In genomic region chr12:104995259-104995876, GRCm38 (mm10) we compare ENCODE assay signal across 27 mouse cellular contexts. TPM values are rescaled to one million over a fixed set of nuclear protein-coding genes. Genes with fewer than 3 reads are reported as not detected.
DNase-seq lines count a peak whose midpoint lies in the region; ATAC-seq and TF ChIP-seq lines count a peak whose summit lies in the region.
"Had no signal": no experiment of that assay in that cellular context is flagged by ENCODE, and none has a peak within 500 bp of the region (broad histone marks: within the 10 kb centered on the region; RNA-seq: fewer than 3 reads in every experiment).

No protein-coding gene starts in this region.

- no peaks in the 10 kb centered on the region for H3K36me3 ChIP-seq in liver, embryonic 16.5 days (ENCODE audit: control insufficient read depth, insufficient read depth)
- no peaks in the 10 kb centered on the region for H3K36me3 ChIP-seq in small intestine, adult 2 months (ENCODE audit: control insufficient read depth, insufficient read depth, low read length)
- H3K36me3 ChIP-seq: embryonic facial prominence, embryonic 12.5 days had no signal

- H3K27ac ChIP-seq in liver, embryonic 16.5 days (ENCODE audit: low read length) = peak overlapping the region; percentile 49
- H3K27ac ChIP-seq in small intestine, adult 2 months (ENCODE audit: insufficient read depth, low read depth, low read length) = peak overlapping the region; percentile 61; the same call in 1 of the 2 replicates
- H3K27ac ChIP-seq: embryonic facial prominence, embryonic 12.5 days; forebrain, embryonic 13.5 days; layer of hippocampus, adult 2 months; left cerebral cortex, adult 2 months had no signal

- WGBS in liver, embryonic 16.5 days (ENCODE audit: insufficient replicate concordance) = 73% methylated on average over 12 of the region's 12 CpGs
- 86% methylated on average over 12 of the region's 12 CpGs for WGBS in small intestine, adult 2 months

- peak; percentile 95 for DNase-seq in heart, adult 11 months
- DNase-seq in heart, adult 8-10 months (ENCODE audit: low spot score) = no peak
- DNase-seq in spleen, postnatal 36 days (ENCODE audit: low spot score in 2 of 2) = peak; percentile 38 to 39
- DNase-seq in spleen, postnatal 4 days (ENCODE audit: low spot score in 2 of 2) = no peak
- no peak for DNase-seq in cerebellum, adult 11-12 months
- DNase-seq in yolk sac, embryonic 10.5 days (ENCODE audit: low spot score) = no peak
- DNase-seq: adrenal gland, postnatal 25 days; cerebellum, adult 11 months; cerebellum, postnatal 25 days; heart, adult 18-20 months; heart, postnatal 36 days; kidney, adult 2 months; kidney, postnatal 14 days; lung, embryonic 14.5 days; lung, postnatal 4 days; retina, postnatal 1 day had no signal

- H3K27me3 ChIP-seq in liver, embryonic 16.5 days (ENCODE audit: control insufficient read depth, insufficient read depth, low read depth, low read length) = no peaks in the 10 kb centered on the region
- H3K27me3 ChIP-seq in small intestine, adult 2 months (ENCODE audit: control insufficient read depth, insufficient read depth, low read length) = no peaks in the 10 kb centered on the region
- H3K27me3 ChIP-seq: embryonic facial prominence, embryonic 12.5 days; forebrain, embryonic 13.5 days had no signal

- no peak for ATAC-seq in liver, embryonic 16.5 days (ENCODE audit: low read depth)
- ATAC-seq: CD4-positive, CD25-positive, alpha-beta regulatory T cell, adult 4 months; forebrain, embryonic 13.5 days; hindbrain, embryonic 16.5 days; midbrain, embryonic 16.5 days had no signal

- peaks cover 61% of the 10 kb centered on the region for H3K4me1 ChIP-seq in liver, embryonic 16.5 days (ENCODE audit: control insufficient read depth, low read depth, low read length)
- H3K4me1 ChIP-seq in small intestine, adult 2 months (ENCODE audit: control insufficient read depth, insufficient read depth, insufficient read length, low read length) = peaks cover 44% of the 10 kb centered on the region
- H3K4me1 ChIP-seq: embryonic facial prominence, embryonic 12.5 days; forebrain, embryonic 13.5 days had no signal

- H3K9ac ChIP-seq in liver, embryonic 16.5 days (ENCODE audit: low read depth, low read length) = no peak overlapping the region
- H3K9ac ChIP-seq: embryonic facial prominence, embryonic 12.5 days; forebrain, embryonic 13.5 days; lung, embryonic 14.5 days had no signal

- no peak overlapping the region for H3K4me3 ChIP-seq in liver, embryonic 16.5 days (ENCODE audit: low read depth, low read length)
- no peak overlapping the region for H3K4me3 ChIP-seq in small intestine, adult 2 months (ENCODE audit: low read depth, low read length)
- H3K4me3 ChIP-seq: embryonic facial prominence, embryonic 12.5 days; erythroblast, embryonic 14.5 days; forebrain, embryonic 13.5 days; layer of hippocampus, adult 2 months; left cerebral cortex, adult 2 months had no signal

- no peak for TF ChIP-seq CTCF in small intestine, adult 2 months (IDR thresholded peaks at IDR 0.05; ENCODE audit: extremely low read depth, insufficient read length, insufficient replicate concordance, low read depth, low read length)

- H3K9me3 ChIP-seq in liver, embryonic 16.5 days (replicated peaks; ENCODE audit: control insufficient read depth, low read length) = no peaks in the 10 kb centered on the region
- H3K9me3 ChIP-seq: embryonic facial prominence, embryonic 12.5 days; forebrain, embryonic 13.5 days; G1E had no signal

- H3K4me2 ChIP-seq in liver, embryonic 16.5 days (ENCODE audit: low read depth, low read length) = no peak overlapping the region
- H3K4me2 ChIP-seq: embryonic facial prominence, embryonic 12.5 days; forebrain, embryonic 13.5 days; lung, embryonic 14.5 days had no signal

- TF ChIP-seq POLR2A in small intestine, adult 2 months (IDR thresholded peaks at IDR 0.05; ENCODE audit: low read depth, low read length) = no peak

RNA-seq across cellular contexts. Expression of gene Syne3, which starts 14.2 kb away (rescaled TPM):
- 10 to 100 TPM in 1 of 4 experiments, 1 to 10 TPM in 3; 7.2 to 10.5 (median 7.7) TPM for total RNA-seq in heart, adult 8-10 months (2022)
- polyA plus RNA-seq in liver, embryonic 16.5 days (2015; fragmentation: Nextera tagmentation; extraction: Ambion mirVana) = 2.8 TPM in 2 replicates
- 0.88 and 1.3 TPM in 2 replicates for polyA plus RNA-seq in small intestine, adult 2 months (2012; rRNA removed)

RNA-seq across cellular contexts. Expression of gene Glrx5, which starts 37.1 kb away (rescaled TPM):
- total RNA-seq in heart, adult 8-10 months (2022) = 100 to 1,000 TPM in 1 of 4 experiments, 10 to 100 TPM in 3; 74.2 to 104 (median 85.4) TPM
- 424 and 446 TPM in 2 replicates for polyA plus RNA-seq in liver, embryonic 16.5 days (2015; fragmentation: Nextera tagmentation; extraction: Ambion mirVana)
- 74.3 and 82.0 TPM in 2 replicates for polyA plus RNA-seq in small intestine, adult 2 months (2012; rRNA removed)

Comparison
In these comparisons a context has a peak if more than half of its experiments do, and no peak if none do; other contexts are left out.
1. DNase-seq: peak in heart, adult 11 months (single experiment) and spleen, postnatal 36 days (2 of 2); none in heart, adult 8-10 months (single experiment), spleen, postnatal 4 days (0 of 2), cerebellum, adult 11-12 months (single experiment) and yolk sac, embryonic 10.5 days (single experiment).